Mouse (Mus musculus) T-helper 2 cell (primary cell): ENCODE data around the gene Olfr482.

Experiments used
- in situ Hi-C: fragments of 300-600 bp; cut with MboI, MseI; formaldehyde crosslinking; loops from one replicate; pipeline ENCODE4 v1.15.1; 2025; ENCODE audit warnings: high pct_unique_total_duplicates

Gene Olfr482

GRCm38 (mm10) chr7:108097486-108097885 lies at the start of gene Olfr482:
Gene Olfr482, minus strand, starts transcription at chr7:108097586.
- in situ Hi-C loops, result no loop called here

GRCm38 (mm10) chr7:108127349-108127748 lies 30.0 kb upstream of the Olfr482 start, which contains the start of gene Olfr484:
Gene Olfr484, minus strand, starts transcription at chr7:108127449.
- in situ Hi-C loops, result no loop called here

- in situ Hi-C loops, result no loop called here
Observed at GRCm38 (mm10) chr7:108121416-108121815, 24.0 kb upstream of the Olfr482 start.

- in situ Hi-C loops, result no loop called here
Observed at GRCm38 (mm10) chr7:108120681-108121080, 23.3 kb upstream of the Olfr482 start.

- in situ Hi-C loops, result no loop called here
Observed at GRCm38 (mm10) chr7:108100549-108100948, 3.2 kb upstream of the Olfr482 start, which contains the start of gene Olfr483. Gene Olfr483, plus strand, starts transcription at chr7:108100849.

GRCm38 (mm10) chr7:108079555-108079954 lies 17.8 kb downstream of the Olfr482 start, which contains the start of gene Olfr481:
Gene Olfr481, plus strand, starts transcription at chr7:108079855.
- in situ Hi-C loops, result no loop called here

- in situ Hi-C loops, result no loop called here
Observed at GRCm38 (mm10) chr7:108067246-108067645, 30.1 kb downstream of the Olfr482 start, which contains the start of gene Olfr480. Gene Olfr480, minus strand, starts transcription at chr7:108067346.

- in situ Hi-C loops, result no loop called here
Observed at GRCm38 (mm10) chr7:108050393-108050792, 47.0 kb downstream of the Olfr482 start, which contains the start of gene Olfr479. Gene Olfr479, plus strand, starts transcription at chr7:108050693.
